Mouse (Mus musculus) thymus, postnatal 0 days (tissue): ENCODE data around the gene A930033H14Rik. TPM values are rescaled to one million over a fixed set of nuclear protein-coding genes. Genes with fewer than 3 reads are reported as not detected.

Experiments
- DNase-seq: peaks from one replicate; pipeline ENCODE4 v3.0.0-alpha.2; 2015; ENCODE audit warnings: low spot score
- polyA plus RNA-seq: library from polyadenylated mRNA; unstranded; fragments of >200 nt; fragmentation: Nextera tagmentation; extraction: Ambion mirVana; gene quantifications from 2 replicates; pipeline ENCODE4 v1.2.1, GENCODE M21; 2015

The A930033H14Rik gene
- polyA plus RNA-seq, 1 experiment from 2014 or later = 0.36 TPM

DNA sequence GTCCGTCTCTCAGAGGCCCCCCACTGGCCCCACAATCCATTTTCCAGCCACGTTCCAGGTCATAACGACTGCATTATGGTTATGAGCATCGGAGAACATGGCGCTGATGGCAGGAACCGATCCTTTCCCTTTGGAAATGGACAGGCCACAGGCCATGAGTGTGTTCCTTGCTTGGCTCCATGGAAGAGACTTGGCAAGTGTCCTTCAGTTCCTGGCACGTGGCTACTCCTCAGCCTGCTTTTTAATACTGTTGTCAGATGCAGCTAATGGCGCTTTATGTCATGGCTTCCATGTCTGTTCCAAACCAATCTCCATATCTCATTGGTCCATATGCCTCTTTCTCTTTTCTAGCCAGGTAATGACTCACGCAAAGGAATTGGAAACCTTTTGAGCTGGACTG is 24.9 kb upstream of the A930033H14Rik start:
- no peak for DNase-seq

DNA sequence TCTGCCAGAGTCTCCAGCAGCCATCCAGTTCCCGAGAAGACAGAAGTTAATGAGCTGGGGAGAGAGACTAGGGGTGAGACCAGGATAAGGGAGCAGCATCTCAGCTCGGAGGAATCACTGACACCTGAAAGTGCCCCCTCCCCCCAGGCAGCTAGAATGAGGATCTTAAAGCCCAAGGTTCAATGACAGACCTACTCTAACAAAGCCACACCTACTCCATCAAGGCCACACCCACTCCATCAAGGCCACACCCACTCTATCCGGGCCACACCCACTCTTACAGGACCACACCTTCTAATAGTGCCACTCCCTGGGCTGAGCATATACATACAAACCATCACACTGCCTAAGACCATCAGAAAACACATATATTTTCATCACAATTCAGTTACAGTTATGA is 24.3 kb upstream of the A930033H14Rik start:
- DNase-seq = no peak

DNA sequence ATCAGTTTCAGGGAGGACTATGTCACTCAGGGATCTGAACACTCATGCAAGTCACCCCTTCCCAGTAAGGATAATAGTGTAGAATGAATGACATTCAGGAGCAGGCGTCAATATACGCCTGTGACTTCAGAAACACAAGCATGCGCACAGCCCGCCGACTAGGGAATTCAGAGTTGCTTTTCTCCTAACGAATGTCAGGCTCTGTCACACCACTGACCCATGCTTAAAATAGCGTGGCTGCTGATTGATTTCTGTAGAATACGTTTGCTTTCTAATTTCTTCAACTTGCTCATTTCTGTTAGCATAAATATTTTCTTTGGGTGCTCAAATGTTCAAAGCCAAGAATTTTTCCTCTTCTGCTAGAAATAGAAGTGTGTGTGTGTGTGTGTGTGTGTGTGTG is 13.1 kb upstream of the A930033H14Rik start:
- no peak for DNase-seq

DNA sequence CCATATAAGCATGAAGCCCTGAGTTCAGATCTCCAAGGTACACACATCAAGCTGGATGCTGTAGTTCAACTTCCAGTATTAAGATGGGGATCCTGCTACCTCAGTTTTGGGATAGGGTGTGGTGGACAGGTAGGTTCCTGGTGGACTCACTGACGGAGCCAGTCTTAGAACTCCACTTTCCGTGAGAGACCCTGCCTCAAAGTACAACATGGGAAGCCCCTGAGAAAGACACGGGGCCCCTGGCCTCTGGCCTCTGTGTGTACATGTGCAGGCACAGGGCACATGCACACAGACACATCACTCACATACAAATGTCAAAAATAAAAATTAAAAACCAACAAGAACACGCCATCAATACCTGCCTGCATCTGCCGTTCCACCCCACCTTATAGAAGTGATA is 12.6 kb upstream of the A930033H14Rik start:
- no peak for DNase-seq

DNA sequence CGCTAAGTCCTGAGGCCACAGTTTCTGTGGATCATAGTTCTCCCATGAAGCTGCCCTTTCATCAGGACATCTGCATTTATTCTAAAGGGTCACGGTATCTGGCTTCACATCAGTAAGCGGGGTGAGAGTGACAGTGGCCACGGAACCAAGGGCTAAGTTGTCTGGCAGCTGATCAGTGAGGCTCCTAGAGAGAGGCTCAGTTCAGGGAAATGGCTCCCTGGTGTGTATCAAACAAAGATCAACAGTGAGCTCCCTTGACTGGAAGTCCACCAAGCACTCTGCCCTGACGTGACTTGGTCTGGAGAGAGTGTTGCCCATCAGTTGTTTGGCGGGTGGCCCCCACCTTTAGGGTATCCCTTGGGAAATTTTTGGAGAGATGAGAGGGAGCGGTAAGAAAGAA is 11.4 kb upstream of the A930033H14Rik start:
- no peak for DNase-seq

DNA sequence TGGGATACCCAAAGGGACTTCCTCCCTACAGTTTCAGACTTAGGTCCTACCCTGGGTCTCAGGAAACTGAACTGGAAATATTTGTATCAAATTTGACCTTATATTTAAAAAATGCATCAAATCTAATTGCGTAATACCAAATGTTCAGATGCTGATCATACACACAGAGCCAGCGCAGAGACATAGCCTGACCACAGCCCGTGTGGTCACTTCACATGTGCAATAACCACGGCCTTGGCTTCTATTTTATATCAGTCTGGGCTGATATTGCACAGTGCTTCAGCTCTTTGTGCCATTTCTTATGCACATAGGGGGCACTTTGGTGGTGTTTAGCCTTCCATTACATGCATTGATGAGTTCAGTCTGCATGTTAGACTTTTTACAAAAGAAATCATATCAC is 10.3 kb upstream of the A930033H14Rik start:
- no peak for DNase-seq

DNA sequence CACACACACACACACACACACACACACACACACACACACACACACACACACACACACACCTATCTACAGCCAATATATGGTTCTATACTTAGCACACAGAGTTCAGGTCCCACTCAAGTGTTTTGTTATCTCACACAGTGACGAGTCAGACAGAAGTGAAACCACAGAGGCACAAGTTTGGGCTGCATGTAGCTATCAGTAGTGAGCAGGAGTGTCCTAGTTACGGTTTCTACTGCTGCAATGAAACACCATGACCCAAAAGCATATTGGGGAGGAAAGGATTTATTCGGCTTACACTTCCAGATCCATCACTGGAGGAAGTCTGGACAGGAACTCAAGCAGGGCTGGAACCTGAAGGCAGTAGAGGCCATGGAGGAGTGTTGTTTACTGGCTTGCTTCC is 9.1 kb upstream of the A930033H14Rik start:
- no peak for DNase-seq

DNA sequence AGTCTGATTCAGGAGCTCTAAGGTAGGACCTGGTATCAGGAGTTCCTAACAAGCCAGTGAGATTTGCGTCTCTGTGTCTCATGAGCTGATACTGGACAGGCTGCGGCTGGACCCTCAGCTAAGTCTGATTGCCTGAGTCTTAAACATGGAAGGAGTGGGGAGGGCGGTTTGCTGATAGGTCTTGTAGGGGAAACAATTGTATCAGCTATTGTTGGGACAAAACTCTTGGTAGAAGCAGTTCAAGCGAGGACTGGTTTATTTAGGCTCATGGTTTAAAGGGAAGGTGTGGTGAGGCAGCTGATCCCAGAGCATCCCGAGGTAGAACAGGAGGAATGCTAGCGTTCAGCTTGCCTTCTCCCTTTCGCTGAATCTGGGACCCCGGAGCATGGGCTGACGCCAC is 8.2 kb upstream of the A930033H14Rik start:
- DNase-seq = no peak

DNA sequence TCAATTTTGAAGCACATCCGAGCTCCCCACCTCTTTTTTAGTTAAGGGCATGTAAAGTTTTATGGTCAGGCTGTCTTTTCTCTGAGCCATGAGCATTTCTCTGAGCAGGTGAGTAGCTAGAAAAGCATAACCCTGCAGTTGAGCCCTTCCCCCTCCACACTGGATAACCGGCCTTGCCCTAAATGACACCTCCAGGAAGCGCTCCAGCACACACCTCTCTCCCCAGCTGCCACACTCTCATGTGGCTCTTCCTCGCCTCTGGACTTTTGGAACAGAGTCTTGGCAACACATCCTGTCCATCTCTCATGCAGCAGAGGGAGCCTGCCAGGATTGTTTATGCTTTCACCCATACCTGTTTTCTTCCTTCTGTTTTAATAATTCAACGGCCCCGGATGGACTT is 7.4 kb upstream of the A930033H14Rik start:
- no peak for DNase-seq

DNA sequence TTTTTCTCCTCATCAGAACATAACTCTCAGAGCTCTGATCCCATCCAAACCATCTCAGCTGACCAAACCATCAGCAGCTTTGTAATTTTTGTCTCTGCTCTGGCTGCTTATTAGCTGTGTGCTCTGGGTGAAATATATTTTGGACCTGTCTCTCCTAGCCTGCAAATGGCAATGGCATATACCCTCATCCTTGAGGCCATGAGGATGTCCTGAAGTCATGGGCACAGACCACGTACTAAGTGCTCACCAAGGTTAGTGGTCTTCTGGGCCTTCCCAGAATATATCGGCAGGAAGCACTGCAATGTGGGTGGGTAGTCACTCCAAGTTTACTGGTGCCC is 6.4 kb upstream of the A930033H14Rik start:
- DNase-seq = no peak

DNA sequence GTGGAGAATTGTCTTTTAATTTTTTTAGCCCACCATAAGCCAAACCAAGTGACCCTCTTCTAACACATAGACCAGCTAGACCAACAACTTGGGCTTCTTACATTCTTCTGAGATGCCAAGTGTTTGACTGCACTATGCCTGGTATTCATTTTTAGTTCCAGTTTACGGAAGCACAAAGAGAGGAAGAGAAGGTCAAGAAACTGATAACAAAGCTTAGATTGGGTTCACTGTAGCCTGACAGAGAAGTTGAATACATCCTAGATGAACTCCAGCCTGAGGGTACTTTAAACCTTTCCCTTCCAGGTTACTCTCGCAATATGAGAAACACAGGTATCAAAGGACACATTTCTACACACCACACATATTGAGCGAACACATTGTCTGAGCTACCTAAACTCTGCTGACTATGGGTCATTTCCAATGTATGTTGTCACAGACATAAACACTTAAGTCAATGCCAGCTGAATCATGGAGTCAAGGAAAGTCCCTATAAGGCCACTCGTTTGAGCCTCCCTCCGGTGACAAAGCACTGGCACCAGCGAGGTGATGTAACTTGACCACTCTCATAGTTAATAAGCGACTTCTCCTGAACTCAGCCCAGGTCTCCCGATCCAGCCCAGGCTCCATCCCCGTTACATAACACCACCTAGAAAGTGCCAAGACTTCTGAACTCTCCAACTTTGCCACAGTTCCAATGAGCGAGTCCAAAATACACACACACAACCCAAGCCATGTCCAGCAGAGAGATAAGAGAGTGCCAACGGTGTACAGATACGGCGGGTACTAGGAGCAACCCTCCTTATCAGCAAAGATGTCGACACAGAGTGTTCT is 5.8 kb upstream of the A930033H14Rik start:
- DNase-seq = no peak

DNA sequence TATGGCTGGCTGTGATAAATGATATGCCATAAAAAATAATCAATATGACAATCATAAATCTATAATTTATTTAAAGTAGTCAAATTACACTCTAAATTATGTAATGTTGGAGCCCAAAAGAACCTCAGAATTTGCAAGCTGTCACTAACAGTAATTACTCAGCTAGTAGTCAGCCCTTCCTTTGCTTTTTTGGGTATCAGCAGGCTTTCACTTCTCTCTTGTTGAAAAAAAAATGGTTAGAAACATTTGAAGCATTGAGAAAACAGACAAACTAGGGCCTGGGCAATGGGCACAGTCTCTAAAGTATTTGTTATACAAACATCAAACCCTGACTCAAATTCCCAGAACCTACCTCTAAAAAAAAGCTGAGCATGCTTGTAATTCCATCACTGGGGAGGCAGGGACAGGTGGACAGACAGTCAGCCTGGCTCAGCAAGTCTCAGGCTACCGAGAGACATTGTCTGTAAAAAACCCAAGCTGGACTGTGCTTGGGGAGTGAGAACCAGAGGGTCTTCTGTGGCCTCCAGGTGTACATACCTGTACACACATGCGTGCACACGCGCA is 4.3 kb upstream of the A930033H14Rik start:
- DNase-seq = no peak

DNA sequence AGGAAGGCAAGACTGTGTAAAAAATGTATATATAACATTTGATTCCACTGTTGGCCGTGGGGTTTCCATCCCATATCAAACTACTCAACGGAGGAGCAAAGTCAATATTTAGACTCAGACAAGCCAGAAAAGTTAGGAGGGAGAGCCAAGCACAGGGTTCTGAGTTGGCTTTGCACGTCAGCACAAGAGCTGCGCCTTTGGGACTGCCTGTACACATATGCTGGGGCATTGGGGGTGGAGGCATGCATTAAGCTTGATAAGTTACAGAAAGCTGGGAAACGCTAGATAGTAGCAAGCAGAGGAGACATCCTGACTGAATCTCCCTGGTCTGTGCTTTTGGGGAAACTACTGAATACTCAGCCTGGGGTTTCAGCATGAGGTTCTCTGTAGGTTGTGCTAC is 1.1 kb upstream of the A930033H14Rik start:
- DNase-seq = no peak

DNA sequence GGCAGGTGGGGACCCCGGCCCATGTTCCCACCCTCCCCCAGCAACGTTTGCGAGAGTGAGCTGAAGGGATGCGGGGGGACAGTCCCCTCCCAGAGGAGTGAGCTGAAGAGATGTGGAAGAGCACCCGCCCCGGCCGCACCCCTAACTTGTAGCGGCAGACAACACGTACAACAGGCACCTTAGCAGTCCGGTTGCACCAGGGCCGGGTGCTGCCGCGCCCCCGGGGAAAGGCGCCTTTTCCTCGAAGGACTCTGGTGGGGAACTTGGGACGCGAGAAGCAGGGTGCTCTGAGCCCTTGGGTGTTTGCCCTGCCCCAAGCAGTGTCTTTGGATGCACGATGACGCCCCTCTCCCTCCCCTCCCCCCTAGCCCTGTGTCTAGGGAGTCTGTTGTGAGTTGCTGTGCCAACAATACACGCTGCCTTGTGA is 566 bp upstream of the A930033H14Rik start:
- no peak for DNase-seq

DNA sequence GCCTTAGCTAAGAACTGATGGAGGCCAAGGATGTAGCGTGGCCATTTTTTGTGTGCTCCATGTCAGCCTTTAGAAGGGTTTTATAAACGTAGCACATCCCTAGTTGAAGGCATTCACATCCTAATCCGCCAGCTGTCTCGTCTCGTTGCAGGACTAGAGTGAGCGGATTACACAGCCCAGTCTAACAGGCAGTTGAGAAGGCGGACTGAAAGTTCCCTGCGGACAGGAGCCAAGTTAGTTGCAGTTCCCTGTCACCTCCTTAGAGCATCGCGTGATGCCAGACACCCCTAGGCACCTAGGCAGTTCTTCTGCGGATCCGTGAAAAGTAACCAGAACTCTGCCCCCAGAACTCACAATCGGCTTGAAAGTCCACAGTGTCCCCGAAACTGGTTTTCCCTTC is 922 bp downstream of the A930033H14Rik start:
- DNase-seq = no peak

DNA sequence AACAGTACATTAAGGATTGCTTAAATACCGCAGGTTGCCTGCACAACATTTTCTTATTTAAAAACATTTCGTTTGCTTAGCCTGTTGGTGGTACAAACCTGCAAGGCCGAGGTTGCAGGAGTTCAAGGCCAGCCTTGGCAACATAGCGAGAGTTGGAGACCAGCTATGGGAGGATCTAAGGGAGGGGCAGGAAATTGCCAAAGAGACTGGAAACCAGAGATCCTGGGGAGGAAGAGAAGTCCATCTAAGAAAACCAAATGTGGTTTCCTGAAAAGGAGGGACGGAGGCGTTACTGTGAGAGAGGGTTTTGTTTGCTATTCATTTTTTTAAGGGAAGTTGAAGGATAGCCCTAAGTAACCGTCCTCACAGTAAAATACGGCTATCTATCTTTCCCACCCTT is 1.3 kb downstream of the A930033H14Rik start:
- no peak for DNase-seq

DNA sequence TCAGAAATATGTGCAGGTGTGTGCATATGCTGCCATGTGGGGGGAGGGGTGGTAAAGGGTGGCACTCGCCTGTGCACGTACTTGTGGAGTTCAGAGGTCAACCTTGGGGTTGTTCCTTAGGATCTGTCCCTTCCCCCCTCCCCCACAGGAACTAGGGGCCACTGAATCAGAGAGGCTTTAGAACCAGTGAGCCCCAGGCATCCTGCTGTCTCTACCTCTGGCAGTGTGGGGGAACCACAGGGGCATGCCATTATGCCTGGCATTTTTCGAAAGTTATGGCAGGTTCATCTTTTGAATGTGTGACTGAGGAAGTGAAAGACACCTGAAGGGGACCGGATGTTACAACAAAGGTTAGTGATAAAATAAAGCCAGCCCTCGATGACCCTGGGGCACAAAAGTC is 2.2 kb downstream of the A930033H14Rik start:
- no peak for DNase-seq

DNA sequence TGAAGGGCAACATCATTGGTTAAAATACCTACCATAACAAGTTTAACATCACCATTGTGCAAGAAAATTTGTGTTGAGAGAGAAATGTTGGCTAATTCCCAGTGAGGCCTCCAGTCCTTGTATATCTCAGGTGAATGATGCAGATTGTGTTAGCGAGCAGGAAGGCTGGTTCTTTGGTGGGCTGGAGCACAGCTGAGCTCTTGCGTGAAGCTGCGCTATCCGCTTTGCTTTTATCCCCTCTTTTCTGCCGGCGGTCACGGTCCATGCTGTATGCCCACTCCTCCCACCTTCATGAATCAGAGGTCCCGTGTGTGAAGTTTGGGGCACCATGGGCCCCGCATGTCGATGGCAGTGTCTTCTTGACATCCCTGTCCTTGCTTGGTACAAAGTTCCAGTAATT is 2.9 kb downstream of the A930033H14Rik start:
- DNase-seq = no peak

DNA sequence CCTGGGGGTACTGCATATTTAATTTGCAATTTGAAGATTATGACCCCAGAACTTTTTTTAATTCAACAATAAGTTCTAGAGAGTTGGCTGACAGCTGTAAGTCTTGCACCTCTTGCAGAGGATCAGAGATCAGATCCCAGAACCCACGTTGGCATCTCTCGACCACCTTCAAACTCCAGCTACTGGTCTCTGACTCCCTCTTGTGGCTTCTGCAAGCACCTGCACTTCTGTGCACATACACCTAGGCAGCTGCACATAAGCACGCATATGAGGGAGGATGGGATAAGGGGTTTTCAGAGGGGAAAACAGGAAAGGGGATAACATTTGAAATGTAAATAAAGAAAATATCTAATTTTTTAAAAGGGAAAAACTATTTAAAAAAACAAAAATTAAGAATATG is 4.2 kb downstream of the A930033H14Rik start:
- DNase-seq = no peak

DNA sequence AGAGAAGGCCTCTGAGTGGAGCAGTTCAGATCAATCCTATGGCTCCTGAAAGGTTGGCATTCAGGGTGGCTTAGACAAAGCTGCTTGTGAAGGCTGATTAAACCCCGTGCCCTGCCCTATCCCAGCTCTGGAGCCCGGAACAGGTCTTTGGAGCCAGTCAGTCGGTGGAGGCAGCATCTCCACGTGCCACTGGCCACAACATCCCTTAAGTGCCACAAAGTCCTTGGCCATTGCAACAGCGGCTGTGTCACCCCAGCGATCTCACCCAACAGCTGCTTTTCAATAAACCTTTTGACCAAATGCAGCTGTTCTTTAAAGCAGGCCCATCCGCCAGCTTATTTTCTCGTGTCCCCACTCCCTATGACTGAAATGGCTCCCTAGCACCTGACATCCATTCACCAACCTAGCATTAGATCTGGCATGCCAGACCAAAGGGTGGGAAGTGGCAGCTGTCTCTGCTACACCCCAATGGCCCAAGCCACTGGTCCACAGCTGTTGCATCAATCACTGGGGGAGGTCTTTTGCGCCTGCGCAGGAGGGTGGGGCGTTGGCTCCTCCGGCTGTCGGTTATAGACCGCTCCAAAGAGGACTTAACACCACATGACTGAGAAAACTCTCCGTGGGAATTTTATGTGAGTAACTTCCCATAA is 4.8 kb downstream of the A930033H14Rik start:
- DNase-seq = no peak

DNA sequence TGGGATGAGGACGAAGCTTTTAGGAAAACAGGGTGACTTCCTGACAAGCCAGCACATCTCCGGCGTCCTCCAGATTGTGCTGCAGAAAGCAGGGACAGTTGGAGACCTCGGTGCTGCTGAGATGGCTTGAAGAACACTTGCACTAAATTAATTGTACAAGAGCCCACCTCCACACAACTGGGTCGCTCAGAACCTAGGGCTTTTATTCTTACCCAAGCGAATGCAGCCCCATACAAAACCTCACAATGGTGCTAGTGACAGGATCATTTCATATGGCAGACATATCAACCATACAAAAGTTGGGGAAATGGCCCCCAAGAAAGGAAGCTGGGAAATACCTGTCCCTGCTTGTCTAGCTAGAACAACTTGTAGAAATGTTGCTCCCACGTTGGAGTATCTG is 5.4 kb downstream of the A930033H14Rik start:
- no peak for DNase-seq

DNA sequence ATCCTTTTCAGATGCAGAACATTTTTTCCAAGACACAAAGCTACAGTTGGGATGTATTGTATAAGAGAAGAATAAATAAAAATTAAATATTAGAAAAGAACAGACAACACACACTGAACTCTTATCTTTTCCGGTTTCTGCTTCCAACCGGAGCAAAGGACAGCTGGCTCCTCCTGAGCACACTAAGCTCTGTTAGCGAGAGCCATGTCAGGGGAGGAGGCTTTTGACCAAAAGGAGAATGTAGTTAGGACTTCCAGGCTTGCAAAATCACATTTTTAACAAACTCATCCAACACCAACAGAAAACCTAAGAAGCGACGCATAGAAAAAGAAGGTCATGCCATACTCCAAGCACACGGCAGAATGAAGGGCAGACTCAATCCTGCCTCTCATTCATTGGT is 6.8 kb downstream of the A930033H14Rik start:
- no peak for DNase-seq
